Mouse (Mus musculus) ES-Bruce4 (cell line): ENCODE results near the gene Spink8. TPM values are rescaled to one million over a fixed set of nuclear protein-coding genes. Genes with fewer than 3 reads are reported as not detected.

Experiments used
- H3K27ac ChIP-seq: 2 replicates; pipeline ENCODE4 v1.5.1; 2012; ENCODE audit warnings: low read length, inconsistent platforms; ENCODE audit not compliant: insufficient read depth
- H3K27me3 ChIP-seq: 2 replicates; pipeline ENCODE4 v1.6.1; 2012; ENCODE audit warnings: mild to moderate bottlenecking, low read length, inconsistent platforms; ENCODE audit not compliant: control insufficient read depth, poor library complexity, insufficient read depth, severe bottlenecking
- H3K36me3 ChIP-seq: 2 replicates; pipeline ENCODE4 v1.6.1; 2012; ENCODE audit warnings: inconsistent platforms, mild to moderate bottlenecking, low read length, moderate library complexity; ENCODE audit not compliant: control insufficient read depth, poor library complexity, insufficient read depth, severe bottlenecking
- H3K4me1 ChIP-seq: one replicate; pipeline ENCODE4 v1.8.1; 2011; ENCODE audit warnings: low read length; ENCODE audit not compliant: control insufficient read depth, insufficient read depth
- H3K4me3 ChIP-seq: 2 replicates; pipeline ENCODE4 v1.5.1; 2011; ENCODE audit warnings: low read depth, mild to moderate bottlenecking, low read length
- H3K9ac ChIP-seq: 2 replicates; pipeline ENCODE4 v1.6.1; 2012; ENCODE audit warnings: low read depth, mild to moderate bottlenecking, inconsistent platforms; ENCODE audit not compliant: poor library complexity, severe bottlenecking
- H3K9me3 ChIP-seq: replicated peaks from 2 replicates; pipeline ENCODE4 v1.6.1; 2012; ENCODE audit warnings: mild to moderate bottlenecking, low read length, inconsistent platforms; ENCODE audit not compliant: control insufficient read depth, poor library complexity, insufficient read depth, severe bottlenecking
- CTCF ChIP-seq: IDR thresholded peaks from one replicate; pipeline ENCODE4 v1.8.1; 2011; ENCODE audit warnings: low read depth, low read length
- EP300 ChIP-seq: IDR thresholded peaks from 2 replicates; pipeline ENCODE4 v1.6.1; 2011; ENCODE audit warnings: low read depth, low read length; ENCODE audit not compliant: insufficient read depth
- POLR2A ChIP-seq: IDR thresholded peaks from one replicate; pipeline ENCODE4 v1.8.1; 2011; ENCODE audit warnings: low read length; ENCODE audit not compliant: insufficient read depth
- polyA plus RNA-seq: library from polyadenylated mRNA; stranded (reverse); fragments of >200 nt; gene quantifications from 2 replicates; pipeline ENCODE4 v1.2.4, GENCODE M21; 2011; ENCODE audit warnings: low read depth; ENCODE audit not compliant: missing spikeins, insufficient read depth, insufficient read length

Gene Spink8
- polyA plus RNA-seq, 1 experiment: not detected

DNA sequence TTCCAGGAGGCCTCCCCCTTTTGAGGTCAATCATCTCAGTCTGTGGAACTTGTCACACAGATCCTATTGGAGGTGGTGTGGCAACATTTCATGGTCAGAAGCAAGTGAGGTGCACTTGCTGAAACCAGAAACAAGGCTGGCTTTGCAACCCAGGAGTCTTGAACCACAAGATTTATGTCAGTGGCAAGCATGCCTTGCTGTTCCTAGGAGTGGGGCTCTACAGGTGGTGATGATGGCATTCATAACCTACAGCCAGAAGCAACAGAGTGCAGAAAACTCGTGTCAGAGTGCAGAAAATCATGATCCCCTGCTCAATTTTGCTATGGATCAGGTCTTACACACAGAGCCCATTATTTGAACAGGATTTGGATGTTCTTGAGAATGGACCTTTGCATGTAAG, 5.8 kb upstream of the Spink8 start:
- TF ChIP-seq POLR2A: no peak
- TF ChIP-seq CTCF: no peak
- TF ChIP-seq EP300: no peak
- H3K27me3 ChIP-seq: no peaks in the 10 kb centered on the region
- no peak overlapping the region for H3K9ac ChIP-seq
- H3K4me1 ChIP-seq: no peaks in the 10 kb centered on the region
- H3K27ac ChIP-seq: no peak overlapping the region
- H3K4me3 ChIP-seq: no peak overlapping the region
- no peaks in the 10 kb centered on the region for H3K36me3 ChIP-seq
- no peaks in the 10 kb centered on the region; the same call in 1 of the 2 replicates for H3K9me3 ChIP-seq

GRCm38 (mm10) chr9:109806695-109807293, 5.3 kb upstream of the Spink8 start:
- H3K36me3 ChIP-seq: no peaks in the 10 kb centered on the region
- H3K27me3 ChIP-seq: no peaks in the 10 kb centered on the region
- no peak overlapping the region for H3K9ac ChIP-seq
- no peak overlapping the region for H3K27ac ChIP-seq
- no peak overlapping the region for H3K4me3 ChIP-seq
- H3K4me1 ChIP-seq: no peaks in the 10 kb centered on the region
- H3K9me3 ChIP-seq: no peaks in the 10 kb centered on the region; the same call in 1 of the 2 replicates
- TF ChIP-seq POLR2A: no peak
- TF ChIP-seq CTCF: no peak
- TF ChIP-seq EP300: no peak

DNA sequence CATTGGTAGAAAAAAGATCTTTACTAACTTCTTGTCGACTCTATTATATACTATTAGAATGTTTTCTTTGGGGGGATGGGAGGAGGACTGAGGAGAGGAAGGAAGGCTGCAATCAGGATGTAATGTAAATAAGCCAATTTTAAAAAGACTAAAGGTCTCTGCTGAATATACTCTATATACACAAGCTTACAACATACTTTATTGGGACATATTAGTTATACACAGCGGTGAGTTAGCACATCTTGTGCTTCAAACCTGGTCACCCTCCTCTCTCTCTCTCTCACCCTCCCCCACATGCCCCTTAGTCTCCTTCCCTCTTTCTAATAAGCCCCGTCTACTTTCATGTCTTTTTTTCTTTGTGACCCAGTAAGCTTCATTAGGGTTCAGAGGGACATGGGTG, 4.2 kb upstream of the Spink8 start:
- Histone ChIP-seq H3K27ac (no peak overlapping the region), H3K9me3 (no peaks in the 10 kb centered on the region; the same call in 1 of the 2 replicates), H3K27me3 (no peaks in the 10 kb centered on the region), H3K4me1 (no peaks in the 10 kb centered on the region), H3K4me3 (no peak overlapping the region), H3K36me3 (no peaks in the 10 kb centered on the region), H3K9ac (no peak overlapping the region)
- no peak for TF ChIP-seq EP300
- TF ChIP-seq POLR2A: no peak
- no peak for TF ChIP-seq CTCF

DNA sequence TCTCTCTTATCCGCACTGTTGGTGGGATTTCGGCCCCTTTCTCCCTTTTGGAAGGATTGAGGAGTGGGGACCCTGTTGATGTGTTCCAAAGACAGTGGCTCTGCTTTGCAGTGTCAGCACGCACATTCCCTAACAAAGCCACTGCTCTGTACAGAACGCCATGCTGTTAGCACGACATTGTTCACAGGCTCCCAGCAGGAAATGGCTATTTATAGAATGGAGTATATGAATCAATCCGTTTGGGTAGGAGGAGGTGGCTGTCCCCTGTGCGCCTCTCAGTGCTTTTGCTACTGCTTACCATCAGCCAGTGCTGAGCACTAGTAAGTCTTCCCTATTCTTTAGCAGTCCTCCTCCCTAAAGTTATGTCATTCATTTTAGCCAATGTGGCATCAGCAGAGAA, 1.3 kb downstream of the Spink8 start:
- H3K27me3 ChIP-seq: no peaks in the 10 kb centered on the region
- no peak overlapping the region for H3K27ac ChIP-seq
- H3K4me3 ChIP-seq: no peak overlapping the region
- TF ChIP-seq POLR2A: no peak
- no peak for TF ChIP-seq CTCF
- TF ChIP-seq EP300: no peak
- no peaks in the 10 kb centered on the region for H3K4me1 ChIP-seq
- H3K9ac ChIP-seq: no peak overlapping the region
- no peaks in the 10 kb centered on the region for H3K9me3 ChIP-seq
- H3K36me3 ChIP-seq: no peaks in the 10 kb centered on the region

GRCm38 (mm10) chr9:109816341-109816740, 4.3 kb downstream of the Spink8 start:
- Histone ChIP-seq H3K9me3 (no peaks in the 10 kb centered on the region), H3K27ac (no peak overlapping the region), H3K4me3 (no peak overlapping the region), H3K36me3 (no peaks in the 10 kb centered on the region), H3K9ac (no peak overlapping the region), H3K4me1 (no peaks in the 10 kb centered on the region), H3K27me3 (no peaks in the 10 kb centered on the region)
- TF ChIP-seq CTCF (no peak), POLR2A (no peak), EP300 (no peak)

DNA sequence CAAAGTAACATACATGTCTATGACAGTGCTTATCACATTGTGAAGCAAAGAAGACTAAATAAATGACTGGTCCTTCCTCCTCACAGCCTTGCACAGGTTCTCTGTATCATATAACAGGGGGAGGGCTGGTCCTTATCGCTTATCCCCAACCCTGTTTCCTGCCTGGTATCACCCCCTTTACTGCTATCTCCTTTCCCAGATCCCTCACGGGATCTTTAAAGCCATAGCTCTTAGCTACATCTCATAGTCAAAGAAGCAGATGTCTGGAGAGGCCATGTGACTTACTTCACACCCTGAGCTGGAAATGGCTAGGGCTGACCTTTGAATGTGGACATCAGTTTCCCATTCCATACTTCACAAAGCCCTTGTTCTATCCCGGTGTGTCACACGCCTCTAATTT, 13.7 kb downstream of the Spink8 start:
- TF ChIP-seq POLR2A (no peak), EP300 (no peak), CTCF (no peak)
- Histone ChIP-seq H3K27me3 (no peaks in the 10 kb centered on the region), H3K4me1 (no peaks in the 10 kb centered on the region), H3K9ac (no peak overlapping the region), H3K9me3 (no peaks in the 10 kb centered on the region), H3K36me3 (no peaks in the 10 kb centered on the region), H3K4me3 (no peak overlapping the region), H3K27ac (no peak overlapping the region)
